Mouse (Mus musculus) hematopoietic stem cell, adult 5-6 weeks (primary cell): ENCODE data around the gene Notch2. TPM values are rescaled to one million over a fixed set of nuclear protein-coding genes. Genes with fewer than 3 reads are reported as not detected.
A peak's percentile ranks its signal among the peaks of the same experiment; 100 is the strongest.

Experiments used
- ATAC-seq, 2 experiments: fragments of 125-278 bp in 1 of 2; replicated peaks in 1 of 2; 2 replicates each; pipeline ENCODE4 v1.8.0; 2016 to 2017; ENCODE audit warnings: inconsistent platforms in 2 of 2, mild to moderate bottlenecking in 2 of 2, moderate number of reproducible peaks in 2 of 2, low read depth in 1 of 2, moderate TSS enrichment in 1 of 2; ENCODE audit not compliant: low FRiP score in 2 of 2, poor library complexity in 2 of 2, severe bottlenecking in 2 of 2, insufficient read depth in 1 of 2, low TSS enrichment in 1 of 2
- total RNA-seq: library from RNA; stranded (forward); fragments of 172-1452, 232-1000 nt; gene quantifications from 2 replicates; pipeline ENCODE4 v1.2.3, GENCODE M21; 2017

Gene Notch2
- 46.6 and 58.7 TPM in 2 replicates for total RNA-seq

DNA sequence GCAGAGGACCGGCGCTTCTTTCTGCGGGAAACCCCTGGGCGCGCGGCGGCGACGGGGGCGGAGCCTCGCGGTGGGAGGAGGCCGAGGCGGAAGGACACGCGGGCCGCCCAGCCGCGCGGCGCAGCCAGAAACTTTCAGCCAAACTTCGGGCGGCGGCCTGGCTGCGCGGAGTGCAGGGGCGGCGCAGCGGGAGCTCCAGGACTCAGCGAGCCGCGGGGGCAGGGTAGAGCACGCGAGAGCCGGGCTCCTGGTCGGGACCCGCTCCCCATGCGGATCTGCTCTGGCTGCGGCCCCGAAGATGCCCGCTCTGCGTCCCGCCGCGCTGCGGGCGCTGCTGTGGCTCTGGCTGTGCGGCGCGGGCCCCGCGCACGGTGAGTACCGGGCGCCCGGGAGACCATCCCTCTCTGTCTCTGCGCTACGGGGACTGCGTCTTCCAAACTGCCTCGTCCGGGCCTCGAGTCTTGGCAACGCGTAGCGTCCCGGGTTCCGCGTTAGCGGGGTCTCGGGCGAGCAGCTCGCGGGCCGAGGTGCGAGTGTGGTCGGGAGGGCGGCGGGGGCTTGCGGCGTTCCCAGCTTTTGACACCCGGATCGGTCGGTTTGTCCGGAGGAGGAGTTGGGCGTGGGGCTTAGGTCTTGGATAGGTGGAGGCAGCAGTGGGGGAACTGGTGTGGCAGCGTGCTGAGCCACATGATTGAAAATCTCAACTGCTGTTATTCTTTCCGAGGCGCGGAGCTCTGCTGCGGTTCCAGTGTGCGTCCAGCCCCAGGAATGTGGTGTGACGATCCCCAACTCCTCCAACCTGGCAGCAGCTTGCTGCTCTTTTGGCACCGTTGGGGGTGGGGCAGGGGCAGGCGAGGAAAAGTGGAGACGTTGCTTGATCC, at the start of gene Notch2:
Notch2 (plus strand) TSS at position 127 of the 881 bp plus-strand sequence.
- peak in 1 of 2 experiments; percentile 89; a peak in 2 of 4 replicates for ATAC-seq

DNA sequence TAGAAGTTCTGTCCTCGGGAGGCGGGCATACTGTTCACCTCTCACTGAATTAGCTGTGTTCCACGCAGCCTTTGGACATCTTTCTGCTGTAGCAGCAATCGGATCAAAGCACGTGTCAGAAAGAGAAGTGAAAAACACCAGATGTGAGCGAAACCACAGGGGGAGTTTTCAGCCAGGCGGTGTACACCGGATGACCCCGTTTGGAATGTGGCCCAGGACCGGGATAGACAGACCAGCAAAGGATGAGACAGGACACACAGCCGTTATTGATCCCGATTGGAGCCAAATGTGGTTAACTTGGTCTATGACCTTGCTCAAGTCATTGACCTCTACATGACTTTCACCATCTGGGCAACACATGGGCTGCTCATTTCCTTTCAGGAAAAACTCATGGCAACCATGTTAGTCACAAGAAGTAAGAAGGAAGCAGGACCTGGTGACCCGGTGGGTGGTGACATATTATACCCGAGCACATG, 48.4 kb upstream of the Notch2 start:
- peak; percentile 65 to 66 for ATAC-seq

DNA sequence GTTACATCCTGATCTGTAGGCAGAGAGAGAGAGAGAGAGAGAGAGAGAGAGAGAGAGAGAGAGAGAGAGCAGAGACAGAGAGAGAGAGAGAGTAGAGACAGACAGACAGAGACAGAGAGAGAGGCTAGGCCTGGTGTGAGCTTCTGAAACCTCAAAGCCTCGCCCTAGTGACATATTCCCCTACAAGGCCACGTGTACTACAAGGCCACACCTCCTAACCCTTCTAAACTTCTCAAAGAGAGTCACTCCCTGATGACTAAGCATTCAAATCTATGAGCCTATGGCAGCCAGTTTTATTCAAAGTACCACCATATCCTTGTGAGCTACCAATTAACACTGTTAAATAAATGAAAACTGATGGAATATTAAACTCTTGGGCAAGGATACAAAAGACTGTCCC, 45.7 kb upstream of the Notch2 start:
- ATAC-seq = no peak

DNA sequence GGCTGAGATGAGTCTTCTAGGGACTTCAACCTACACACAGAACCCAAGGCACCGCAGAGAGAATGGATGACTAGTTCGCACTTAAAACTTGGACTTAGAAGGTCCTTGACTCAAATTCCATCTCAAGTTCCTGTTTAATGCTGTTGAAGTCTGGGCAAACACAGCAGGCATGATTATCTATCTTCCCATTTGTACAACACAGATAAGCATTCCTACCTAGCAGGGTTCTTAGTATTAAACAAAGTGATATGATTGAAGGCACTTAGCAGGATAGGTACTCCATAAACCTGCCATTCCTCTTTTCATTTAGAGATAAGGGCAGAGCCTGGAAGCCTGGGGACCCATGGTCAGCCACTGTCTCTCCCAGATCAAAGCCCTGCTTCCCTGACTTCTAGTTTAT, 45.1 kb upstream of the Notch2 start:
- no peak for ATAC-seq

DNA sequence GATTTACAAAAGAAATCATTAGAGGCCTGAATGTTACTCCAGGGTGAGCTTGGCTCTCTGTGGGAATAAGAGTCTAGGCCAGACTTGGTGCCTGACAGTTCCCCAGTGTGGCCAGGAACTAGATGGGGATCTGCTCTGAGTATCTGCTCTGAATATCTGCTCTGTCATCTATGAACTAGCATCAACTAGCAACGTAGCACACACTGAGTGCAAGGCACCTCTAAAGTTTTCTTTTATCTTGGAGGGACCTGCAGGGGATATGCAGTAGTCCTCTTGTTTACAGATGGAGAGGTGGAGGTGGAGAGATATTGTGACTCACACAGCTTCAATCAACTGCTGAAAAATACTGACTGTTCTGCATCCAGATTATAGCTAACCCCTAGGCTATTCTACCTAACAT, 44.3 kb upstream of the Notch2 start:
- ATAC-seq = no peak

DNA sequence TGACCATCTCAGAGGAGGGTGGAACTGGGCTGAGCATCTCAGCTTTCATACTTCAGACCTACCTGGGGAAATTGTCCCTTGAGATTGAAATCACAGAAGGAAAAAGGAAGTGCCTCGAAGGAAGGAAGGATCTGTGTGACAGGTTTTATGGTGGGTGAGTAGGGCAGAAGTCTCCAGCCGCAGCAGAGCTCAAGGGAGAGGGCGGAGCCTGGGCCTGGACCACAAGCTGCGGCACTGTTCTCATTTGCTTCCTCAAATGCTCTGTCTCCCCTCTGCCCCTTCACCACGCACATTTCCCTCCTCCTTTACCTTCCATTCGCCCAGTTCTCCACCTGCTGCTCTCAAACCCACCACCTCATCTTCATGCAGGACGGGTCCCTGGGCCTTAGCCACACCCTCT, 42.2 kb upstream of the Notch2 start:
- peak; percentile 97 to 99 for ATAC-seq

DNA sequence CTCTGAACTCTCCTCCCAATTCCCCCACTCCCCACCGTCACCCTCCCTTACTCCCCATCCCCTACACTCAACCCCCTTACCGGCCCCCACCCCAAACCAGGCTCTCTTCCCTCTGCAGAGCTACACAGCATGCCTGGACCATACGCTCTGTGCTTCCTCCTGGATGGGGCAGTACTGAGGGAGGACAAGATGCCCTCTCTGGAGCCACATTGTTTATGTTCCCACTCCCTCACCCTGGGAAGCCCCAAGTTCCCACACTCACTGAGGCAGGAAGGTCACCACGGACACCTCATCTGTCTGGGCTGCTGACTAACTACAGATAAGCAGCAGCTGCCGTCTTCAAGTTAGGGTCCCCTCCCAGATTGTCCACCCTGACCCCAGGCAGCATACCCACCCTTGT, 41.1 kb upstream of the Notch2 start:
- no peak for ATAC-seq

DNA sequence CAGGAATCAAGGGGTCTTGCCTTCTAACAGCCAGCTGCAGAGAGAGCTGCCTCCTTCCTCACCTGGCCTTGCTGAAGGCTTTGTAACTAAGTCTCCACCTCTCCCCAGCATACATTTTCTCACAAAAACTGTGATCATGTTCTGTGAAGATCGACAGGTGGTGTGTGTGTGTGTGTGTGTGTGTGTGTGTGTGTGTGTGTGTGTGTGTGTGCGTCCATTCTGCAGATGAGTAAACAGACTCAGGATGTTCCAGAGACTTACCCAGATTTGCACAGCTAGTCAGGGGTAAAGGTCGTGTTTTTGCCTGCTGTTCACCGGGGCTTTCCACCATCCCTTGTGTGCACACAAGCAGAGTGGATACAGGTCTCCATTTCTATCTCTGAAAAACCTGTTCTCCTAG, 40.6 kb upstream of the Notch2 start:
- ATAC-seq = no peak

DNA sequence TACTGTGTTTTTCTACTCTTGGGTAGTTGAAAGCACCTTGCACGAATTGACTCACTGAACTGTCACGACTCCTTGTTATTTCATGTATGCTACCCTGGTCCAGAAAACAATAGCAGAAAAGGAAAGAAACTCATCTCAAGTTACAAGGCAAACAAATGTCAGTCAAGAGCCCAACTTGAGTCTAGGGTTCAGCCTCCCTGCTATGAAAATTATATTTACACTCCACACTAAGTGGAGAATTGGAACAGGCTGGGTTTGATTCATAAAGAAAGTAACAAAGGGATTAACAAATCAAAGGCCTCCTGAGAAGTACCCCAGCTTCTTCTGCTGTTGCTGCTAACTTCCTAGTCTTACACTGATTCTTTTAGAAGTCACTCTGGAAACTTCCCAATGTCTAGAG, 40.0 kb upstream of the Notch2 start:
- ATAC-seq = no peak

DNA sequence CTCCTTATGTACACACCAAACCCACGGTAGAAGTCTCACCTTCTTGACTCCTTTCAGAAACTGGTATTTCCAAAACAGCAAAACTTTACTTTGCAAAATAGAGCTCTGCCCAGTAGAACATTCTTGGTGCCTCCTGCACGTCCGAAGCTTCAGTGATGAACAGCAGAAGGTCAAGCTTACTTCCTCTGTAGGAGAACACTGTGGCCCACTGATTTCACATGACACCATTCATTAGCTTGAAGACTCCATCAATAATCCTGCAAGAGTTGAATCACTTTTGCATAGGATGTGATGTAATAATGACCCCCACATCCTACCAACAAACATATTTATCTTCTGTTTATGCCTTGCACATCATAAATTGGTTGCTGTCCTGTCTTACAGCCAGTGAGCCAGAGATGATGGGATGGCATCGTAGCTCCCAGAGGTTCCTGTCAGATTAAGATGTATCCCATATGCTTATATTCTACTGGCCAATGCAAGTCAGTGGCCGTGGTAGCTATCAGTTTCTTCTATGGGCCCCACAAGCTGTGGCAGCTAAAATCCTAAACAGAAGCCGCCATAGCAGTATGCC, 39.0 kb upstream of the Notch2 start:
- no peak for ATAC-seq

DNA sequence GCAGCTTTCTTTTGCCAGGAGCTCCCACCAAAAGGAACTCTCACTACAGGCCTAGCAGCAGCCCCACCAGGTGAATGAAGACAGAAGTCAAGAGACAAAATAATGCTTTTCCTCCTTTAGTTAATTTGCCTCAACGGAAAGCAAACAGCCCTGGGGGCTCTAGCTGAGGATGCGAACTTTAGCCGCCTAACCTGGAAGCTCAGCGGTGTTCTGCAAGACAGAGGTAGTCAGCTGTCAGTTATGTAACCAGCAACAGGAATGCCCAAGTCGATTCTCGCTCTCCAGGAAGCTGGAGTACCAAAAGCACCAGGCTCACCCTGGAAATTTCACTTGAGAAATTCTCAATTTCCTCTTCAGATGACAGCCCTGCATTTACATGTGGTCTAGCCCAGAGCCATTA, 36.6 kb upstream of the Notch2 start:
- ATAC-seq = no peak

DNA sequence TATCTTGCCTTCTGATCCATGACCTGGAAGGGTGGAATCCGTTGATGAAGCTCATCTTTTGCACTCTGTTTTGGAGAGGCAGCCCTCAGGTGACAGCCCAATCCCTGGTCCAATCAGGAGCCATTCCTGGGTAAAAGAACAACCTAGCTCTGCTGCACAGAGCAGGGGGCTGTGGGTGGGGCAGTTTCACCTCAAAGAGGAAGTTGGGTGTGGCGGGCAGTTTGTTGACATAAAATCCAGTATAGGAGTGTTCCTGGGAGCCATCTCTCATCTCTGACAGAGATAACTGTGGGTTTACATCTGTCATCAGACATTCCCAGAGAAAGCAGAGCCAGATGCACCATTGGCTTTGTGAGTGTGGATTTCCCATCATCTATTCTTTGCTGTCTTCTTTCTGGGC, 34.6 kb upstream of the Notch2 start:
- ATAC-seq = peak in 1 of 2 experiments; percentile 55; a peak in 1 of 4 replicates

DNA sequence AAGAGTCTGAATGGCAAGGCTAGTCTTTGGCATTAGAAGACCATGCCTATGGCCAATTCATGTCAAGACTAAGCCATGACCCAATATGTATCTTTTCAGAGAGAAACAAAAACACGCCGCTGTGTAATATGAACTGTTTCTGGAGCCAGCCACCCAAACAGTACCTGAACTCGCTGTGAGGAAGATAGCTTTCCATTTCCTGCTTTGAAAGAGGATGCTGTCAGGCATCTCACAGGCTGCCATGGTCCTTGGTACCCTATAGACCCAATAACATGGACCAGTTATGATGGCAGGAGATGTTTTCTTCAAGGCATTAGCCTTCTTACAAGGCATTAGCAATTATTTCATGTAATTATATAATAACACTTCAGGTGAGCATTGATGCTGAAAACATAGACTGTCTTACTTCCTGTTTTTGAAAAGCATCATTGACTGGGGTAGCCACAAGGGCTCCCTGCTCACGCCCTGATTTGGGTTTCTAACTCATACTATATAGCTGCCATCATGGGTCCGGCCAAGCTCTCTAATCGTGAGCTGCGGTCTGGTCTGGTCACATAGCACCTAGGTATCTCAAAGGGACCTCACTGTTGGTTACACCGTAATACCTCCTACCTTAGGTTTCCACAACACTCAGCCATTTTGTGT, 32.5 kb upstream of the Notch2 start:
- ATAC-seq = no peak

DNA sequence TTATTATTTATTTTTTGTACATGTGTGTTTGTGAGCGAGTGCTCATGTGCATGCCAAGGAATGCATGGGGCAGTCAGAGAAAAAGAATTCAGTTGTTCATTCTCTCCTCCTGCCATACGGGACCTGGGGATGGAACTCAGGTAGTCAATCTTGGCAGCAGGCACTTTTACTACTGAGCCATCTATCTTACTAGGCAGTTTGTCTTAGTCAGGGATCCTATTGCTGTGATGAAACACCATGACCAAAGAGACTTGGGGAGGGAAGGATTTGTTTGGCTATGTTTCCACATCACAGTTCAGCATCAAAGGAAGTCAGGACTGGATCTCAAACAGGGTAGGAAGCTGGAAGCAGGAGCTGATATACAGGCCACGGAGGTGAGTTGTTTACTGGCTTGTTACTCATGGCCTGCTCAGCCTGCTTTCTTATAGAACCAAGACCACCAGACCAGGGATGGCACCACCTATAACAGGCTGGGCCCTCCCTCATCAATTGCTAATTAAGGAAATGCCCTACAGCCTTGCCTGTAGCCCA, 31.9 kb upstream of the Notch2 start:
- ATAC-seq = no peak

DNA sequence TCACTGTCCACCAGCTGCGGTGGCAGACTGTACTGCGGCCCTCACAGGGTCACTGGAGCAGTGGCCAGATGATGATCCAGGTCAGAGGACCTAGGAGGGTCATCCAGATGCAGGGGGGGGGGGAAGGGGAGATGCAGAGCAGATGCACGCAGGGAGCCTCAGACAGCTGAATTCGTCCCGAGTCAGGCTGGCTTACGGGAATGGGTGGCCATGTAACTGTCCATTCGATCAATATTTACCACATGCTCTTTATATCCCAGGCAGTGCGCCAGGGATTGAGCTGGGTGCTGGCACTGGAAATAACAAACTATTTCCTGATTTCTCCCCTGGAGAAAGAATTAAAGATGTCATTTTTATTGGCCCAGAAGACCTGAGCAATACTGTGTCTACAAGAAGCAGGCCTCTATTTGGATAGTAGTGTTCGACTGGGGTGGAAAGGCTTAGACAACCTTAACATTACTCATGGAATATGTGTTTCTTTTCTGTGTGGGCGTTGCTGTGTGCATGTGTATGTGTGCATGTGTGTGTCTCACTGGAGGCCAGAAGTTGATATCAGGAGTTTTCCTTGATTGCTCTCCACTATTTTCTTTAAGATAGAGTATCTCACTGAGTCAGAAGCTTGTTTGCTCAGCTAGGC, 28.3 kb upstream of the Notch2 start:
- ATAC-seq = no peak

DNA sequence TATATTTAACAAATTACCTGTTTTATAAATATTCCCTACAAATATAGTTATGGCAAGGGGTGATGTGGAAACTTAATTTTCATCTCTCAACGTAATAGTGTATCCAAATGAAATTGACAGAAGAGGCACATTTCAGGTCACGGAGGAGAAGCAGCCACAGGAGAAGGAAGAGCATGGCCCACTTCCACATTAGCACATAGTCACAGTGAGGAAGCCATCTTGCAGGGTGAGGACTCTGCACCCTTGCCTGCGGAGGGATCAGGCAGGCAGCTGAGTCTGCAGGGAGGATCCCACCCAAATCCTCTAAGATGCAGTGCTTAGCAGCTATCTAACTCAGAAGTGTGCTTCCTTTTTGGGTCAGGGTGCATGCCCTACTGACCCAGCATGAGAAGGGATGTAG, 27.6 kb upstream of the Notch2 start:
- no peak for ATAC-seq

DNA sequence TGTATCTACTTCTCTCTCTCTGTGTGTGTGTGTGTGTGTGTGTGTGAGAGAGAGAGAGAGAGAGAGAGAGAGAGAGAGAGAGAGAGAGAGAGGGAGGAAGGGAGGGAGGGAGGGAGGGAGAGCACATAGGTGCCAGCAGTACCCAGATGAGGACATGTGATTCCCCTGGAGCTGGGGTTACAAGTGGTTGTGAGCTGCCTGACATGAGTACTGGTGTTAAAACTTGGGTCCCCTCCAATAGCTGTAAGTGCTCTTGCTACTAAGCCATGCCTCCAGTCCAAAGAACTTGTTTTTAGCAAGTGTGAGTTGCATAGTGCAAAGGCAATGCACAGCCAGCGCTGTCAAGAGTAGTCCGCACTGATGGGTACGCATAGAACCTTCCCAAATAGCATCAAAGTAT, 26.2 kb upstream of the Notch2 start:
- ATAC-seq = no peak

DNA sequence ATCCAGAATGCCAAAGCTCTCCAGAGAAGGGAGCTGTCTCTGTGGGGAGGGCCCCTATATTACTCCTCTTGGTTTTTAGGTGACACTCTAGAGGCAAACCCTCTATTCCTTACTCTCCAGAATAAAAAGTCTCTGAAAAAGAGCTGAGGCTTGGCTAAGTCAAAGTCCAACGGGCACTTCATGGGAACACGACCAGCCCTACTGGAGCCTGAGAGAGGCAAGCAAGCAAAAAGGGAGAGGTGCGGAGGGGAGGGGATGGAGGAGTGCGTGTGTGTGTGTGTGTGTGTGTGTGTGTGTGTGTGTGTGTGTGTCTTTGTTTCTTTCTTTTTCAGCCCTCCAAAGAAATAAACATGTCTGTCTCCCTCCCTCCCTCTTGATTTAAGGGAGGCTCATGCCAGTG, 24.6 kb upstream of the Notch2 start:
- ATAC-seq = no peak
